Mouse (Mus musculus): ENCODE data around the gene Prtn3.

DNA sequence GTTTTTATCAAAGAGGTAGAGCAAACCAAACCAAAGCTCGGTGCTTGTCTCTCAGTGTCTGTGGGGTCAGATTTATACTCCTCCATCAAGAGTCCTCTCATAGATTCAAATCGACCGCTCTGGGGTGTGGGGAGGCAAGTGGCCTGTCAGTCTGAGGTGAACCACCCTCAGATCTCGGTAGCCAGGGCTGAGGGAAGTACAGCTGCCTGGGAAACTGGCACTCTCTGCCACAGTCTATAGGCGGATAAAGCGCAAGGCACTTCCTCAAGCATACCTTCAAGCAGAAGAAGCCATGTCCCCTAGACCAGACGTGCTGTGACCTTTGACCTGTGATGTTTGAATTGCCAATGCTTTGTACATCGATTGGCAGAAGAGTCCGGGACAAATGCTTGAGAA, 41.5 kb upstream of the Prtn3 start:
- TF ChIP-seq CTCF (IDR thresholded peaks at IDR 0.05; ENCODE audit: insufficient read depth, low read length) (no peak), POLR2A (IDR thresholded peaks at IDR 0.05; ENCODE audit: borderline replicate concordance, extremely low read depth, low read depth, low read length) (no peak)
